Mouse (Mus musculus) mouse embryonic stem cell (cell line): ENCODE results near the gene Olfr769.
"Not testable (repeated sequence)": the region's sequence is repeated elsewhere in the genome, so short reads cannot be mapped to it uniquely, and the experiment has no call there.

ENCODE experiments used
- in situ Hi-C, 2 experiments: fragments of 300-500 bp; cut with MboI; formaldehyde crosslinking; loops; 1 replicate in 1 of 2; 3 replicates in 1 of 2; pipeline ENCODE4 v1.14.3; 2019 to 2020; ENCODE audit warnings: low sequenced_read_pairs in 2 of 2, low pct_unique_long_range_greater_than_20kb in 1 of 2, mixed read lengths in 1 of 2; ENCODE audit not compliant: unreplicated experiment in 1 of 2

Gene Olfr769

GRCm38 (mm10) chr10:129117761-129118160, at the start of gene Olfr769:
Gene Olfr769 (minus strand): TSS chr10:129117861.
- in situ Hi-C loops = no loop called here

GRCm38 (mm10) chr10:129164651-129165050, 47.0 kb upstream of the Olfr769 start, which contains the start of gene Olfr771:
Gene Olfr771 (minus strand): TSS chr10:129164751.
- in situ Hi-C loops = no loop called here

- in situ Hi-C loops = no loop called here
These were observed 21.2 kb upstream of the Olfr769 start, which contains the start of gene Olfr770 for GRCm38 (mm10) chr10:129138898-129139297. Gene Olfr770 (minus strand): TSS chr10:129138998.

- in situ Hi-C loops = no loop called here
These were observed 2.5 kb downstream of the Olfr769 start for GRCm38 (mm10) chr10:129115146-129115545.

GRCm38 (mm10) chr10:129101231-129101630, 16.4 kb downstream of the Olfr769 start:
- in situ Hi-C loops = no loop called here

GRCm38 (mm10) chr10:129099275-129099674, 18.4 kb downstream of the Olfr769 start, which contains the start of gene Olfr768:
Gene Olfr768 (minus strand): TSS chr10:129099375.
- in situ Hi-C loops = no loop called here

- in situ Hi-C loops = not testable (repeated sequence)
These were observed 34.9 kb downstream of the Olfr769 start, which contains the start of gene Olfr767 for GRCm38 (mm10) chr10:129082810-129083209. Gene Olfr767 (minus strand): TSS chr10:129082910.

GRCm38 (mm10) chr10:129068877-129069276, 48.8 kb downstream of the Olfr769 start, which contains the start of gene Olfr766-ps1:
Gene Olfr766-ps1 (minus strand): TSS chr10:129068977.
- in situ Hi-C loops = no loop called here
